10 mouse cellular contexts compared by ENCODE assay signal in the genomic region with DNA sequence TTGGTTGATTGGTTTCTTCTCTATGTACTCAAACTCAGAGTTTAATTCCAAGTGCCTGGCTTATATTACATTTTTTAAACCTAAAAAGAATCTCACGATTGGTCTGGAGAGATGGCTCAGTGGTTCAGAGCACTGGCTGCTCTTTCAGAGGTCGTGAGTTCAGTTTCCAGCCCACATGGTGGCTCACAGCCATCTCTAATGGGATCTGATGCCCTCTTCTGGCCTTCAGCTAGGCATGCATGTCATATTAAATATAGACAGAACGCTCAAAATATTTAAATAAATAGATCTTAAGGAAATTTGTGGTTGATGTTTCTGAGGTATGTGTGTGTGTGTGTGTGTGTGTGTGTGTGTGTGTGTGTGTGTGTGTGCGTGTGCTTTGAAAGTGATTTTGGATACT.
A peak's percentile ranks its signal among the peaks of the same experiment; 100 is the strongest.
DNase-seq lines count a peak whose midpoint lies in the region; ATAC-seq and TF ChIP-seq lines count a peak whose summit lies in the region.
"Had no signal": no experiment of that assay in that cellular context is flagged by ENCODE, and none has a peak within 500 bp of the region (broad histone marks: within the 10 kb centered on the region; RNA-seq: fewer than 3 reads in every experiment).

No protein-coding gene starts in this region.

- WGBS in kidney, postnatal 0 days: 59% methylated on average over 4 of the region's 4 CpGs

- peaks cover 90% of the 10 kb centered on the region for H3K36me3 ChIP-seq in kidney, postnatal 0 days (ENCODE audit: insufficient read depth, low read length)

- H3K4me1 ChIP-seq in kidney, postnatal 0 days (replicated peaks; ENCODE audit: insufficient read depth, low read length): no peaks in the 10 kb centered on the region
- H3K4me1 ChIP-seq: hindbrain, embryonic 10.5 days had no signal

- H3K27ac ChIP-seq in kidney, postnatal 0 days: no peak overlapping the region
- H3K27ac ChIP-seq: hindbrain, embryonic 10.5 days had no signal

- TF ChIP-seq CTCF in kidney, postnatal 0 days (IDR thresholded peaks at IDR 0.05; ENCODE audit: low read depth): peak; percentile 65

- no peak for ATAC-seq in kidney, postnatal 0 days (replicated peaks; ENCODE audit: low FRiP score, low read depth)

- no peaks in the 10 kb centered on the region for H3K9me3 ChIP-seq in kidney, postnatal 0 days (replicated peaks; ENCODE audit: low read length)
- H3K9me3 ChIP-seq: hindbrain, embryonic 10.5 days had no signal

- H3K4me3 ChIP-seq in kidney, postnatal 0 days (replicated peaks; ENCODE audit: low read depth, low read length): no peak overlapping the region
- H3K4me3 ChIP-seq: hindbrain, embryonic 10.5 days had no signal

- H3K9ac ChIP-seq in kidney, postnatal 0 days (ENCODE audit: low read depth, low read length): no peak overlapping the region

- DNase-seq in cerebellum, adult 8-10 months: peak; percentile 39
- DNase-seq in cerebellum, adult 11 months: no peak
- DNase-seq in kidney, postnatal 0 days (ENCODE audit: low spot score): peak; percentile 38
- no peak for DNase-seq in kidney, postnatal 14 days
- DNase-seq in 416B (ENCODE audit: low read depth): peak; percentile 60
- DNase-seq in cerebellum, postnatal 10 days: peak; percentile 41 to 42
- DNase-seq in urinary bladder, postnatal 36 days (ENCODE audit: low spot score in 2 of 2): no peak
- no peak for DNase-seq in thymus, adult 18-20 months
- DNase-seq: thymus, postnatal 14 days had no signal

- no peak overlapping the region for H3K4me2 ChIP-seq in kidney, postnatal 0 days (ENCODE audit: low read length)

- H3K27me3 ChIP-seq in kidney, postnatal 0 days (ENCODE audit: insufficient read depth, low read length): no peaks in the 10 kb centered on the region

Comparison
In these comparisons a context has a peak if more than half of its experiments do, and no peak if none do; other contexts are left out.
1. DNase-seq: peak in cerebellum, adult 8-10 months (single experiment), kidney, postnatal 0 days (single experiment), 416B (single experiment) and cerebellum, postnatal 10 days (2 of 2); none in cerebellum, adult 11 months (single experiment), kidney, postnatal 14 days (single experiment), urinary bladder, postnatal 36 days (0 of 2) and thymus, adult 18-20 months (0 of 2).